ENCODE assay signal across 16 mouse cellular contexts in the genomic region with DNA sequence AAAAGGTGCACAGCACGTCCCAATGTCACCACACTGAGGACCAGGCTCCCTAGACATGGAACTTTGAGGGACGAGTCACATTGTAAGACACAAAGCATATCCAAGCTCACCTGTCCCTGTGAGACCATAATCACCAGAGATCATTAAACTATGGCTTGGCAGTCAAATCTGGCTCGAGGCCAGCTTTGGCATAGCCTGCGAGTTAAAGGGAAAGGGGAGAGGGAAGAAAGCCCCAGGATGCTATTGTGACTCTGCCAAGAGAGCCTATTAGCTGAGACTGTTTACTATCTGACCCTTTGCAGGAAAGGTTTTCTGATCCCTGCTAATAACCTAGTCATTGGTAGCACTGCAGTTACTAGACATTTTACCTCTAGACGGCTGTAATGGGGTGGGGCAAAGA. TPM values are rescaled to one million over a fixed set of nuclear protein-coding genes. Genes with fewer than 3 reads are reported as not detected.
A peak's percentile ranks its signal among the peaks of the same experiment; 100 is the strongest.
DNase-seq lines count a peak whose midpoint lies in the region; ATAC-seq and TF ChIP-seq lines count a peak whose summit lies in the region.
"Had no signal": no experiment of that assay in that cellular context is flagged by ENCODE, and none has a peak within 500 bp of the region (broad histone marks: within the 10 kb centered on the region; RNA-seq: fewer than 3 reads in every experiment).

No protein-coding gene starts in this region.

- no peak overlapping the region for H3K4me3 ChIP-seq in hindbrain, embryonic 14.5 days (replicated peaks; ENCODE audit: low read length)
- H3K4me3 ChIP-seq in hindbrain, embryonic 13.5 days = no peak overlapping the region
- H3K4me3 ChIP-seq in kidney, postnatal 0 days (replicated peaks; ENCODE audit: low read depth, low read length) = no peak overlapping the region
- H3K4me3 ChIP-seq: embryonic facial prominence, embryonic 13.5 days; gastrocnemius, adult 2 months; limb, embryonic 12.5 days; midbrain, embryonic 15.5 days had no signal

- no peaks in the 10 kb centered on the region for H3K27me3 ChIP-seq in hindbrain, embryonic 14.5 days (ENCODE audit: control insufficient read depth, insufficient read depth, low read length)
- H3K27me3 ChIP-seq in hindbrain, embryonic 13.5 days = 0 out of 2 replicates have a peak, but pooled peaks cover 4% of the 10 kb centered on the region
- no peaks in the 10 kb centered on the region for H3K27me3 ChIP-seq in kidney, postnatal 0 days (ENCODE audit: insufficient read depth, low read length)
- H3K27me3 ChIP-seq: embryonic facial prominence, embryonic 13.5 days; limb, embryonic 12.5 days; midbrain, embryonic 15.5 days had no signal

- H3K9ac ChIP-seq in hindbrain, embryonic 14.5 days = no peak overlapping the region
- no peak overlapping the region for H3K9ac ChIP-seq in hindbrain, embryonic 13.5 days
- H3K9ac ChIP-seq in kidney, postnatal 0 days (ENCODE audit: low read depth, low read length) = no peak overlapping the region
- H3K9ac ChIP-seq: embryonic facial prominence, embryonic 13.5 days; limb, embryonic 12.5 days; midbrain, embryonic 15.5 days had no signal

- peak; percentile 39 for DNase-seq in hindbrain, embryonic 14.5 days (ENCODE audit: low spot score)
- peak; percentile 38 for DNase-seq in retina, postnatal 1 day
- DNase-seq in retina, embryonic 14.5 days (ENCODE audit: low spot score) = no peak
- DNase-seq in kidney, postnatal 0 days (ENCODE audit: low spot score) = no peak
- DNase-seq in testis, postnatal 10 days (ENCODE audit: low spot score) = no peak
- DNase-seq in embryo, embryonic 10 days (ENCODE audit: low spot score) = no peak
- DNase-seq: cerebellum, postnatal 36 days; gastrocnemius, adult 2 months; heart, postnatal 36 days; thymus, postnatal 25 days had no signal

- H3K27ac ChIP-seq in hindbrain, embryonic 14.5 days = no peak overlapping the region
- H3K27ac ChIP-seq in hindbrain, embryonic 13.5 days = no peak overlapping the region
- H3K27ac ChIP-seq in kidney, postnatal 0 days = peak overlapping the region; percentile 55
- H3K27ac ChIP-seq: embryonic facial prominence, embryonic 13.5 days; gastrocnemius, adult 2 months; limb, embryonic 12.5 days; midbrain, embryonic 15.5 days had no signal

- no peak for TF ChIP-seq CTCF in kidney, postnatal 0 days (IDR thresholded peaks at IDR 0.05; ENCODE audit: low read depth)

- H3K36me3 ChIP-seq in hindbrain, embryonic 14.5 days (replicated peaks; ENCODE audit: control insufficient read depth, insufficient read depth) = no peaks in the 10 kb centered on the region
- H3K36me3 ChIP-seq in hindbrain, embryonic 13.5 days = no peaks in the 10 kb centered on the region
- no peaks in the 10 kb centered on the region for H3K36me3 ChIP-seq in kidney, postnatal 0 days (ENCODE audit: insufficient read depth, low read length)
- H3K36me3 ChIP-seq: embryonic facial prominence, embryonic 13.5 days; limb, embryonic 12.5 days; midbrain, embryonic 15.5 days had no signal

- no peak overlapping the region for H3K4me2 ChIP-seq in hindbrain, embryonic 14.5 days (replicated peaks)
- H3K4me2 ChIP-seq in hindbrain, embryonic 13.5 days = no peak overlapping the region
- H3K4me2 ChIP-seq in kidney, postnatal 0 days (ENCODE audit: low read length) = no peak overlapping the region
- H3K4me2 ChIP-seq: embryonic facial prominence, embryonic 13.5 days; limb, embryonic 12.5 days; midbrain, embryonic 15.5 days had no signal

- H3K4me1 ChIP-seq in hindbrain, embryonic 14.5 days (replicated peaks; ENCODE audit: control insufficient read depth, insufficient read depth, low read length) = peaks cover 5% of the 10 kb centered on the region; the same call in 1 of the 2 replicates
- H3K4me1 ChIP-seq in hindbrain, embryonic 13.5 days (replicated peaks) = peaks cover 10% of the 10 kb centered on the region
- H3K4me1 ChIP-seq in kidney, postnatal 0 days (replicated peaks; ENCODE audit: insufficient read depth, low read length) = peaks cover 7% of the 10 kb centered on the region; the same call in 1 of the 2 replicates

- H3K9me3 ChIP-seq in hindbrain, embryonic 14.5 days (ENCODE audit: control insufficient read depth, low read length) = no peaks in the 10 kb centered on the region
- no peaks in the 10 kb centered on the region for H3K9me3 ChIP-seq in hindbrain, embryonic 13.5 days
- H3K9me3 ChIP-seq in kidney, postnatal 0 days (replicated peaks; ENCODE audit: low read length) = no peaks in the 10 kb centered on the region
- H3K9me3 ChIP-seq: embryonic facial prominence, embryonic 13.5 days; limb, embryonic 12.5 days; midbrain, embryonic 15.5 days had no signal

- WGBS in hindbrain, embryonic 14.5 days = 54% methylated on average over 5 of the region's 5 CpGs
- WGBS in hindbrain, embryonic 13.5 days = 58% methylated on average over 5 of the region's 5 CpGs
- 63% methylated on average over 5 of the region's 5 CpGs for WGBS in kidney, postnatal 0 days

- no peak for ATAC-seq in hindbrain, embryonic 14.5 days (ENCODE audit: low FRiP score)
- ATAC-seq in hindbrain, embryonic 13.5 days (ENCODE audit: low FRiP score) = no peak
- ATAC-seq in kidney, postnatal 0 days (replicated peaks; ENCODE audit: low FRiP score, low read depth) = no peak
- ATAC-seq: activated CD4-positive, CD25-positive, alpha-beta regulatory T cell, adult 4 months; CD4-positive, CD25-positive, alpha-beta regulatory T cell, adult 4 months; midbrain, embryonic 15.5 days had no signal

RNA-seq across cellular contexts. Expression of gene Per2, which starts 5.3 kb away (rescaled TPM):
- polyA plus RNA-seq in hindbrain, embryonic 14.5 days (2014; fragmentation: Nextera tagmentation; extraction: Ambion mirVana) = 3.5 and 5.2 TPM in 2 replicates
- polyA plus RNA-seq in hindbrain, embryonic 13.5 days (2015; fragmentation: Nextera tagmentation; extraction: Ambion mirVana) = 4.3 and 4.6 TPM in 2 replicates
- polyA plus RNA-seq in kidney, postnatal 0 days (2015; fragmentation: Nextera tagmentation; extraction: Ambion mirVana) = 2.3 and 2.7 TPM in 2 replicates

RNA-seq across cellular contexts. Expression of gene Traf3ip1, which starts 30.0 kb away (rescaled TPM):
- polyA plus RNA-seq in hindbrain, embryonic 14.5 days (2014; fragmentation: Nextera tagmentation; extraction: Ambion mirVana) = 6.5 and 7.6 TPM in 2 replicates
- 9.4 and 10.6 TPM in 2 replicates for polyA plus RNA-seq in hindbrain, embryonic 13.5 days (2015; fragmentation: Nextera tagmentation; extraction: Ambion mirVana)
- polyA plus RNA-seq in kidney, postnatal 0 days (2015; fragmentation: Nextera tagmentation; extraction: Ambion mirVana) = 6.3 and 6.5 TPM in 2 replicates

RNA-seq across cellular contexts. Expression of gene Hes6, which starts 50.6 kb away (rescaled TPM):
- polyA plus RNA-seq in hindbrain, embryonic 14.5 days (2014; fragmentation: Nextera tagmentation; extraction: Ambion mirVana) = 125 and 129 TPM in 2 replicates
- 207 and 235 TPM in 2 replicates for polyA plus RNA-seq in hindbrain, embryonic 13.5 days (2015; fragmentation: Nextera tagmentation; extraction: Ambion mirVana)
- polyA plus RNA-seq in kidney, postnatal 0 days (2015; fragmentation: Nextera tagmentation; extraction: Ambion mirVana) = 60.6 and 62.2 TPM in 2 replicates

Comparison
In these comparisons a context has a peak if more than half of its experiments do, and no peak if none do; other contexts are left out.
1. DNase-seq: peak in hindbrain, embryonic 14.5 days (single experiment) and retina, postnatal 1 day (single experiment); none in retina, embryonic 14.5 days (single experiment), kidney, postnatal 0 days (single experiment), testis, postnatal 10 days (single experiment) and embryo, embryonic 10 days (single experiment).